Mouse (Mus musculus) left cerebral cortex, adult 2 months (tissue): ENCODE data around the gene Ly6g6e. TPM values are rescaled to one million over a fixed set of nuclear protein-coding genes. Genes with fewer than 3 reads are reported as not detected.
A peak's percentile ranks its signal among the peaks of the same experiment; 100 is the strongest.

ENCODE experiments used
- DNase-seq, 2 experiments: peaks; one replicate each; pipeline ENCODE4 v3.0.0; 2021 to 2022; ENCODE audit warnings: low spot score in 2 of 2, mixed read lengths in 1 of 2; ENCODE audit errors: extremely low spot score in 1 of 2
- H3K27ac ChIP-seq: fragments of 200-600 bp; 2 replicates; pipeline ENCODE4 v1.8.1; 2022
- H3K4me3 ChIP-seq: fragments of 200-600 bp; 2 replicates; pipeline ENCODE4 v1.8.1; 2022
- CTCF ChIP-seq: fragments of 200-600 bp; IDR thresholded peaks from 2 replicates; pipeline ENCODE4 v1.8.1; 2022; ENCODE audit warnings: antibody characterized with exemption, mild to moderate bottlenecking, moderate library complexity
- intact Hi-C: fragments of 180-260 bp; cut with DNase I; formaldehyde crosslinking; loops from one replicate; pipeline ENCODE4 v1.15.1; 2025
- total RNA-seq, 2 experiments: library from RNA; stranded (reverse); gene quantifications; 2 replicates each; pipeline ENCODE4 v1.2.3; 2021

Gene Ly6g6e
- total RNA-seq, 2 experiments from 2014 or later = 2.1 to 3.6 TPM

DNA sequence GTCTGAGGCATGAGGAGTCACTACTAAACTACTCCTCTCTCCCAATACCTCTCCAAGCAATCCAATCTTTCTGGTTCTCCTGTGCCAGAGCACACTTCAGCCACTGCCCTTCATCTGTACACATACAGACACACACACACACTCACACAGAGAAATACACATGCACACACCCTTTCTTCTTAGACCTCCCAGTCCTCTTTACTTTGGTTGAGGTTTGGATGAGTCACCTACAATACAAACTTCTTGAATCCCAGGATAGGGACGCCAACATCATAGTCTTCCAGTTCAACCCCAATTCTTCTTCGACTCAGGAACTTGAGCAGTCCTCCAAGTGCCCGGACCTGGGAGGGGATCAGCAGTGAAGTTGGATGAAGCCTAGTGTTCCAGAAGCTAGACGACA, 32.9 kb upstream of the Ly6g6e start:
- Histone ChIP-seq H3K4me3 (no peak overlapping the region), H3K27ac (no peak overlapping the region)
- no peak for DNase-seq
- intact Hi-C loops = no loop called here
- TF ChIP-seq CTCF = no peak

DNA sequence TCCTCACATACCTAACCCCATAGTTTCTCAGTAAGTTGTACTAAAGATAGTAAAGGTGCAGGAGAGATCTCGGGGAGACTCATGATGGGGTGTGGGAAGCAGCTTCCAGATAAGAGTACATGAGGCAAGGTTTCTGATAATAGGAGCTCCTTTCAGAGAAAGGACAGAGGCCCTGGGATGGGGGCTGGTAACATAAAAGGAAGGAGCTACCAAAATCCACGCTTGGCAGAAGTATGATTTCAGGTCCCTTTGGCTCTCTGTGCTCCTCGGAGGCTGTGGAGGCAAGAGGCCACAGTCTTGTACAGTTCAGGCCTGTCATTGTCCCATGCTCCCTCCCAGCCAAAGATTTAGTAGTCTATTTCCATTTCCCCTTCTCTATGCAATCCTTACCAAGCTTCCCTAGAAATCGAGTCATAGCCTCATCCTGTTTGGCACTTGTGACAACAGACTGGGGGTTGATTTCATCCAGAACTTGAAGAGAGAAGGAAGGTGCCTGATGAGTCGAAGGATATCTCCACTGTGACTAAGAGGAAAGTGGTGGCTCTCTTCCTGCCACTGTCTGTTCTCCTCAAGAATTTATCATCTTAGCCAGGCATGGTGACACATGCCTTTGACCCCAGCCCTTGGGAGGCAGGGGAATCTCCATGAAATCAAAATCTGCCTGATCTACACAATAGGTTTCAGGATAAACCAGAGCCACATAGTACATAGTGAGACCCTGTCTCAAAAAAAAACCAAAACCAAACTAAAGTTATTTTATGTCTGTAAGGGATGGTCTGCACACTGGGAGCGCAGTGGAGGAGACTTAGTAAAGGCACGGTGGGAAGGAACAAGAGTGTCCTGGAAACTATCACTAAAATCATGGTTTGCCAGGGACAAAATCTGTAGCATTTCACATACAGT, 31.5 kb upstream of the Ly6g6e start:
- no peak overlapping the region for H3K27ac ChIP-seq
- DNase-seq = no peak
- no peak overlapping the region for H3K4me3 ChIP-seq
- intact Hi-C loops = no loop called here
- TF ChIP-seq CTCF = no peak

DNA sequence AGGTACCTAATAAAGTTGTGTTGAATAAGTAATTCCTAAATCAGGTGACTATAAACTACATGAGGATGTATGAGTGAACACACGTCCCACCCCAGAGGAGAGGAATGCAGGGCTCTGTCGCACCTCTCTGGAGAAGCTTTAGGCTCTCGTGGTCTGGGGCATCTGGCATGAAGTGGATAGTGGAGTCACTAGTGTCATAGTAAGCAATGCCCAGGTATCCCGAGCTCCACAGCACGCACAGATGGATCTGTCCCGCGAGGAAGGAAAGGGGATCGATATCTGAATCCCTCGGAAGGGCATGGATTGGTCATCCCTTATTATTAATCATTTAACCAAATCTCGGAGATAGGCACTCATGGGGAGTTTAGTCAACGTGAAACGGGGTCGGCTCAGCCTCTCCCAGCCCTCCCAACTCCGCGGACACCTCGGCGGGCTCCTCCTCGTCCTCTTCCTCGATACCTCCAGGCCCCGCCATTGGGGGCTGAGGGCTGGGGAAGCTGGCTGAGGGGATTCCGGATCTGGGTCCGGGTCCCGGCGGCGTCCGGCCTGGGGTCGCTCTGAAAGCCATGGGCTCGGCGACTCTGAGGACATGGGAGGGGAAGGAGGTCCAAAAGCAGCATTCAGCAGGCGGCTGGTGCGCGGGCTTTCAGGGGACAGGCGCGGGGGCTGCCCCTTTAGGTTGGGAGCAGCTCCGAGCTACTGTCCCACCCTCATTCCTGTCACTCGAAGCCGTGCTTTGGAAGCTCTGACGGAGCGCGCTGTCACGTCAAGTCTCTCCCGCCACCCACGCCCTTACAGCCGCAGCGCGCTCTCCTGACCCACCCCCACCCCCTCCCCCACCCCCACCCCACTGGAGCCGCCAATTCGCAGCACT, 30.7 kb upstream of the Ly6g6e start:
- intact Hi-C loops = no loop called here
- DNase-seq = no peak
- Histone ChIP-seq H3K4me3 (peak overlapping the region; percentile 52), H3K27ac (peak overlapping the region; percentile 34; the same call in 1 of the 2 replicates)
- TF ChIP-seq CTCF = no peak

- no peak; the same call in 1 of the 2 replicates for TF ChIP-seq CTCF
- intact Hi-C loops = no loop called here
- Histone ChIP-seq H3K27ac (peak within 1 kb of the TSS; percentile 34; the same call in 1 of the 2 replicates), H3K4me3 (peak within 1 kb of the TSS; percentile 52)
- peak; percentile 84 to 93 for DNase-seq
Measured at GRCm38 (mm10) chr17:35046681-35047455, 29.8 kb upstream of the Ly6g6e start, which contains the start of gene Msh5. Msh5 (minus strand) TSS chr17:35046745.

DNA sequence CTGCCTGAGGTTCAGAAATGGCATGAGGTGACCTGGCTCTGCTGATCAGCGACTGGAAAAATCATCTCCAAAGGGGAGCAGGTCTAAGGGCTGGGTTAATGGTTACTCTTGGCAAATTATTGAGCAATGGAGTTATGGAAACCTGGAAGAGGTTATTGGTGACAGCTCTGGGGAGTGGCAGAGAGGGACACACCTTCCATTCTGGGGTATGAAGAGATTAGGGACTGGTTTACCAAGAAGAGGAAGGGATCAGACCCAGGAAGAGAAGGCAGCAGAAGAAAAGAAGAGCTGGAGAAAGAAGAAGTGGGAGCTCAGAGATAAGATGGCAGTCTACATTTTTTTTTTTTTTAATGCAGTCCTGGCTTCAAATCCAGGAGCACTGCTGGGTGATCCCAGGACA, 29.0 kb upstream of the Ly6g6e start:
- no peak for TF ChIP-seq CTCF
- Histone ChIP-seq H3K27ac (peak overlapping the region; percentile 40; the same call in 1 of the 2 replicates), H3K4me3 (no peak overlapping the region)
- intact Hi-C loops = no loop called here
- DNase-seq = no peak

DNA sequence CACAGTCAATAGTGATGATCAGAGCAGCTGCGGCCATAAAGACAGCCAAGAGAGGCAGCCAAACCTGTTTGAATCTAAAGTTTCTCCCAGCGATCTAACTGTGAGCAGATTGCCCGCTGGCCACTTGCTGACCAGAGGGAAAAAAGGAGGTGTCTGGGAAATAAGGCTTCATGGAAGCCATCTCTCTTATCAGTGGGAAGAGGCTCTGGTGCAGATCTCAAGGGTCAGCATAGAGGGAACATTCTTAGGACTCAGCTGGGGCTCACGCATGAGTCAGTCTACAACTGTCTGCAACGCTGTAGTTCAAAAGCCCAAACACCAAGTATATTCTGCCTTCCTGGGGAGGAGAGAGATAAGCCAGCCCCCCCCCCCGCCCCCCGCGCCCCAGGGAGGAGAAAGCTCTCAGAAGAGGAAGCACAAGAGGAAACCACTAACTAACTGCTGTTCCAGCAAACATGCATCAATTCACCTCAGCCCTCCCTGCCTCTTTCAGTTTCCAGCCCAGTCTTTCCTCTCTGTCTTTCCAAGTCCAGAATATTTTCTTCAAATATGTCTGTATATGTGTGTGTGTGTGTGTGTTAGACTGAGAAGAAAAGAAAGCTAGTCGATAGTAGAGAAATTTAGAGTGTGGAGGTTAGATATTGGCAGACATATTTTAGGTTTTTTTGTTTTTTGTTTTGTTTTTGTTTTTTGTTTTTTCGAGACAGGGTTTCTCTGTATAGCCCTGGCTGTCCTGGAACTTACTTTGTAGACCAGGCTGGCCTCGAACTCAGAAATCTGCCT, 28.4 kb upstream of the Ly6g6e start:
- no peak for TF ChIP-seq CTCF
- intact Hi-C loops = no loop called here
- Histone ChIP-seq H3K27ac (peak overlapping the region; percentile 40; the same call in 1 of the 2 replicates), H3K4me3 (no peak overlapping the region)
- DNase-seq = no peak

DNA sequence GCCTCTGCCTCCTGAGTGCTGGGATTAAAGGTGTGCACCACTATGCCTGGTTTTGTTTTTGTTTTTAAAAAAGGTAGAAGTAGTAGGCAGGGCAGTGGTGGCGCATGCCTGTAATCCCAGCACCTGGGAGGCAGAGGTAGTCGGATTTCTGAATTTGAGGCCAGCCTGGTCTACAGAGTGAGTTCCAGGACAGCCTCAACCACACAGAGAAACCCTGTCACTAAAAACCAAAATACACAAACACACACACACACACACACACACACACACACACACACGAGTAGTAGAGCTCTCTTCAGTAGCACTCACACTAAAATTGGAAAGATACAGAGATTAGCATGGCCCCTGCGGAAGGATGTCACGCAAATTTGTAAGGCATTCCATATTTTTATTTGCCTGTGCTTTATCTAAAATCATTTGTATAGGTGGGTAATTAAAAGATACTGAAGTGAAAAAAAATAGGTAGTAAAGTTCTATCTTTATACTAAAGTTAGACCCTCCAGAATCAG, 27.7 kb upstream of the Ly6g6e start:
- intact Hi-C loops = no loop called here
- no peak overlapping the region for H3K27ac ChIP-seq
- no peak for TF ChIP-seq CTCF
- DNase-seq = no peak
- no peak overlapping the region for H3K4me3 ChIP-seq

- DNase-seq = no peak
- intact Hi-C loops = no loop called here
- TF ChIP-seq CTCF = no peak; the same call in 1 of the 2 replicates
- Histone ChIP-seq H3K27ac (peak within 1 kb of the TSS; percentile 70), H3K4me3 (peak within 1 kb of the TSS; percentile 47)
Measured at GRCm38 (mm10) chr17:35049561-35050016, 27.1 kb upstream of the Ly6g6e start, which contains the start of gene Clic1. Clic1 (plus strand) TSS chr17:35049966.

DNA sequence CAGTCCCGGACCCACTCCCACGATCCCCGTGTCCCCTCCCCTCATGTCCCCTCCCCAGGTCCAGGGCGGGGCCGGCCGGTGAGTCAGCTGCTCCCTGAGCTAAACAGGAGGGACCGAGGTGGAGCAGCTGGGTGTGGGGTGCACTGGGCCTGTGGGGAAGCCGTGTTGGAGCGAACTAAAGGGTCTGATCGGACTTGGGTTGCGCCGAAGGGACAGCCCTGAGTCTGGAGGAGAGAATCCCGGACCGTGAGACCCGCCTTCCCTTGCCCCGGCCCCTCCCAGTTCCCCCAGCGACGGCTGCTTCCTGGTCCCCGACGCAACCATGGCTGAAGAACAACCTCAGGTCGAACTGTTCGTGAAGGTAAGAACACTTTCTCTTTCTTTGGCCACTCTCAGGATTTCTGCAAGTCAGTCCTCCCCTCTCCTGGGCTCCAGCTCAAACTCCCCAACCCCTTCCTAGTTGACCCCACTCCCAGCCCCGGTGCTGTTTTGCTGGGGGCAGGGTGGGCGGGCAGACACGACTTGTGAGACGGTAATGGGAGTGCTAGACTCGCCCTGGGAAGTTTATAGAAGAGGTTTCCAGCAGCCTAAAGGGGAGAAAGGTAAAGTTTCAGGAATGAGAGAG, 26.5 kb upstream of the Ly6g6e start:
- intact Hi-C loops = no loop called here
- peak overlapping the region; percentile 70 for H3K27ac ChIP-seq
- no peak for DNase-seq
- peak overlapping the region; percentile 47 for H3K4me3 ChIP-seq
- TF ChIP-seq CTCF = no peak
